Mouse (Mus musculus) midbrain, postnatal 0 days (tissue): ENCODE measurements around the gene Naglu. TPM values are rescaled to one million over a fixed set of nuclear protein-coding genes. Genes with fewer than 3 reads are reported as not detected.

Experiments used
- ATAC-seq: fragments of 200-750 bp; cut with Nextera tagmentation; 2 replicates; pipeline ENCODE4 v1.8.0; 2017; ENCODE audit warnings: moderate number of reproducible peaks, mild to moderate bottlenecking, moderate TSS enrichment, moderate library complexity; ENCODE audit not compliant: low FRiP score
- DNase-seq: peaks from one replicate; pipeline ENCODE4 v3.0.0-alpha.2; 2015; ENCODE audit warnings: low spot score
- H3K27ac ChIP-seq: fragments of 300-500 bp; sonication (generic); 2 replicates; pipeline ENCODE4 v1.5.1; 2014; ENCODE audit warnings: low read depth, mild to moderate bottlenecking, low read length, mixed read lengths
- H3K27me3 ChIP-seq: fragments of 300-500 bp; sonication (generic); 2 replicates; pipeline ENCODE4 v1.6.1; 2014; ENCODE audit warnings: low read length, control low read depth, mixed read lengths; ENCODE audit not compliant: insufficient read depth
- H3K36me3 ChIP-seq: fragments of 300-500 bp; sonication (generic); 2 replicates; pipeline ENCODE4 v1.6.1; 2014; ENCODE audit warnings: low read length, control low read depth, mixed read lengths; ENCODE audit not compliant: insufficient read depth
- H3K4me1 ChIP-seq: fragments of 300-500 bp; sonication (generic); 2 replicates; pipeline ENCODE4 v1.6.1; 2014; ENCODE audit warnings: mild to moderate bottlenecking, control low read depth, antibody characterized with exemption, low read length, mixed read lengths; ENCODE audit not compliant: insufficient read depth
- H3K4me2 ChIP-seq: fragments of 300-500 bp; sonication (generic); 2 replicates; pipeline ENCODE4 v1.6.1; 2014; ENCODE audit warnings: low read depth, mild to moderate bottlenecking, low read length, mixed read lengths; ENCODE audit not compliant: poor library complexity, severe bottlenecking
- H3K4me3 ChIP-seq: fragments of 300-500 bp; sonication (generic); 2 replicates; pipeline ENCODE4 v1.5.1; 2014; ENCODE audit warnings: low read depth, mild to moderate bottlenecking, low read length, moderate library complexity
- H3K9ac ChIP-seq: fragments of 300-500 bp; sonication (generic); replicated peaks from 2 replicates; pipeline ENCODE4 v1.6.1; 2014; ENCODE audit warnings: mild to moderate bottlenecking, low read length, moderate library complexity, mixed read lengths; ENCODE audit not compliant: poor library complexity, severe bottlenecking
- H3K9me3 ChIP-seq: fragments of 300-500 bp; sonication (generic); 2 replicates; pipeline ENCODE4 v1.6.1; 2016; ENCODE audit warnings: low read length, control low read depth
- CTCF ChIP-seq: IDR thresholded peaks from 2 replicates; pipeline ENCODE4 v1.5.1; 2016; ENCODE audit warnings: antibody characterized with exemption, mild to moderate bottlenecking
- WGBS: fragments of 180-500 bp; shearing (Covaris S2); extraction: QIAGEN DNeasy Blood & Tissue Kit; methylation state at CpG from one replicate; pipeline ENCODE4 v1.1.7; 2014; 5-methylcytosine and 5-hydroxymethylcytosine counted together
- polyA plus RNA-seq: library from polyadenylated mRNA; unstranded; fragments of >200 nt; fragmentation: Nextera tagmentation; extraction: Ambion mirVana; gene quantifications from 2 replicates; pipeline ENCODE4 v1.2.1, GENCODE M21; 2015
- total RNA-seq: library from RNA; depleted of rRNA; stranded (reverse); fragments of >200 nt; gene quantifications from 2 replicates; pipeline ENCODE4 v1.2.3, GENCODE M21; 2014

The Naglu gene
- total and polyA plus RNA-seq, 2 experiments from 2014 or later: 16.6 to 22.2 TPM

GRCm38 (mm10) chr11:101064462-101064861 lies 5.3 kb upstream of the Naglu start:
- Histone ChIP-seq H3K27me3 (no peaks in the 10 kb centered on the region), H3K9me3 (no peaks in the 10 kb centered on the region), H3K4me2 (no peak overlapping the region), H3K4me3 (no peak overlapping the region), H3K27ac (no peak overlapping the region), H3K4me1 (peaks cover 3% of the 10 kb centered on the region), H3K9ac (no peak overlapping the region), H3K36me3 (peaks cover 39% of the 10 kb centered on the region)
- 80% methylated on average over 4 of the region's 4 CpGs for WGBS
- ATAC-seq (no peak), DNase-seq (no peak)
- no peak for TF ChIP-seq CTCF

- ATAC-seq (no peak), DNase-seq (no peak)
- H3K9ac ChIP-seq: no peak overlapping the region
- no peak overlapping the region for H3K4me2 ChIP-seq
- H3K27me3 ChIP-seq: no peaks in the 10 kb centered on the region
- WGBS: 94% methylated on average over 9 of the region's 9 CpGs
- H3K36me3 ChIP-seq: peaks cover 37% of the 10 kb centered on the region
- no peak overlapping the region for H3K4me3 ChIP-seq
- no peaks in the 10 kb centered on the region for H3K9me3 ChIP-seq
- no peak for TF ChIP-seq CTCF
- peaks cover 3% of the 10 kb centered on the region for H3K4me1 ChIP-seq
- no peak overlapping the region for H3K27ac ChIP-seq
These were observed 4.8 kb upstream of the Naglu start for GRCm38 (mm10) chr11:101065002-101065401.

- no peaks in the 10 kb centered on the region for H3K9me3 ChIP-seq
- H3K9ac ChIP-seq: no peak overlapping the region
- H3K27ac ChIP-seq: peak overlapping the region; percentile 52
- peak overlapping the region; percentile 20 for H3K4me3 ChIP-seq
- DNase-seq (peak; percentile 86), ATAC-seq (0 out of 2 replicates have a peak, but pooled peaks have one; percentile 29)
- peaks cover 26% of the 10 kb centered on the region for H3K36me3 ChIP-seq
- peak overlapping the region; percentile 49 for H3K4me2 ChIP-seq
- WGBS: 12% methylated on average over 18 of the region's 18 CpGs
- peak; percentile 99 for TF ChIP-seq CTCF
- no peaks in the 10 kb centered on the region for H3K27me3 ChIP-seq
- H3K4me1 ChIP-seq: peaks cover 6% of the 10 kb centered on the region
These were observed 3.0 kb upstream of the Naglu start for GRCm38 (mm10) chr11:101066549-101067412.

- under 1% methylated on average over 33 of the region's 36 CpGs for WGBS
- H3K9me3 ChIP-seq: no peaks in the 10 kb centered on the region
- no peak for TF ChIP-seq CTCF
- peak; percentile 62; the same call in 1 of the 2 replicates for ATAC-seq
- no peak for DNase-seq
- peak overlapping the region; percentile 98 for H3K4me2 ChIP-seq
- peak overlapping the region; percentile 80 for H3K4me3 ChIP-seq
- peak overlapping the region; percentile 77 for H3K27ac ChIP-seq
- 0 out of 2 replicates have a peak, but pooled peaks cover 2% of the 10 kb centered on the region for H3K36me3 ChIP-seq
- no peaks in the 10 kb centered on the region for H3K27me3 ChIP-seq
- H3K4me1 ChIP-seq: peaks cover 6% of the 10 kb centered on the region
- H3K9ac ChIP-seq: peak overlapping the region; percentile 78
These were observed 346 bp downstream of the Naglu start for GRCm38 (mm10) chr11:101070189-101070527.

GRCm38 (mm10) chr11:101070987-101071386 lies 1.2 kb downstream of the Naglu start:
- H3K27me3 ChIP-seq: no peaks in the 10 kb centered on the region
- no peaks in the 10 kb centered on the region for H3K9me3 ChIP-seq
- H3K36me3 ChIP-seq: no peaks in the 10 kb centered on the region
- H3K27ac ChIP-seq: no peak overlapping the region
- no peak for DNase-seq
- H3K4me2 ChIP-seq: peak overlapping the region; percentile 98
- peaks cover 6% of the 10 kb centered on the region for H3K4me1 ChIP-seq
- 78% methylated on average over 6 of the region's 6 CpGs for WGBS
- H3K9ac ChIP-seq: no peak overlapping the region
- peak overlapping the region; percentile 80; the same call in 1 of the 2 replicates for H3K4me3 ChIP-seq
- no peak for ATAC-seq
- TF ChIP-seq CTCF: no peak

- no peak for DNase-seq
- Histone ChIP-seq H3K27ac (no peak overlapping the region), H3K4me2 (no peak overlapping the region), H3K36me3 (no peaks in the 10 kb centered on the region), H3K4me3 (no peak overlapping the region), H3K27me3 (no peaks in the 10 kb centered on the region), H3K4me1 (peaks cover 6% of the 10 kb centered on the region), H3K9ac (no peak overlapping the region), H3K9me3 (no peaks in the 10 kb centered on the region)
- WGBS: 76% methylated on average over 14 of the region's 14 CpGs
- TF ChIP-seq CTCF: no peak
- ATAC-seq: no peak
These were observed 2.1 kb downstream of the Naglu start for GRCm38 (mm10) chr11:101071810-101072428.
